Mouse (Mus musculus): Measurements from ENCODE around the gene Noxo1. TPM values are rescaled to one million over a fixed set of nuclear protein-coding genes. Genes with fewer than 3 reads are reported as not detected.

The Noxo1 gene
- polyA plus RNA-seq (2014; fragmentation: Illumina TruSeq; extraction: RNeasy Lipid Tissue Mini Kit (QIAGEN cat#74804); ENCODE audit: low read depth, low replicate concordance), result 0.87 TPM

GRCm38 (mm10) chr17:24696011-24696697, at the start of gene Noxo1, which contains the start of gene Gfer:
Noxo1 (plus strand) TSS chr17:24696234.
Gfer (minus strand) TSS chr17:24696156.

GRCm38 (mm10) chr17:24650070-24650616, 45.9 kb upstream of the Noxo1 start, which contains the start of gene Slc9a3r2:
Slc9a3r2 (minus strand) TSS chr17:24650327.

GRCm38 (mm10) chr17:24658017-24658758, 37.8 kb upstream of the Noxo1 start, which contains the start of gene Npw:
Npw (minus strand) TSS chr17:24658457.

GRCm38 (mm10) chr17:24669545-24670245, 26.3 kb upstream of the Noxo1 start, which contains the start of gene Zfp598:
Zfp598 (plus strand) TSS chr17:24669687.

GRCm38 (mm10) chr17:24689251-24690081, 6.6 kb upstream of the Noxo1 start, which contains the start of gene Syngr3:
Syngr3 (minus strand) TSS chr17:24689955.

GRCm38 (mm10) chr17:24706982-24707800, 11.2 kb downstream of the Noxo1 start, which contains the start of gene Tbl3:
Tbl3 (minus strand) TSS chr17:24707660.

GRCm38 (mm10) chr17:24717943-24718342, 21.9 kb downstream of the Noxo1 start, which contains the start of the genes Rnf151 and Rps2:
Rnf151 (minus strand) TSS chr17:24718063.
Rps2 (plus strand) TSS chr17:24718116.

GRCm38 (mm10) chr17:24724184-24724583, 28.1 kb downstream of the Noxo1 start, which contains the start of gene Ndufb10:
Ndufb10 (minus strand) TSS chr17:24724478.

GRCm38 (mm10) chr17:24727618-24728017, 31.6 kb downstream of the Noxo1 start, which contains the start of gene Rpl3l:
Rpl3l (plus strand) TSS chr17:24727820.

GRCm38 (mm10) chr17:24736330-24737051, 40.5 kb downstream of the Noxo1 start, which contains the start of gene Msrb1:
Msrb1 (plus strand) TSS chr17:24736642.

Other genes starting within 250 kb of the Noxo1 start
- gene E4f1, start 225.9 kb upstream of the Noxo1 start, polyA plus RNA-seq (2014; fragmentation: Illumina TruSeq; extraction: RNeasy Lipid Tissue Mini Kit (QIAGEN cat#74804); ENCODE audit: low read depth, low replicate concordance), result 0.52 TPM
- gene Pgp, start 225.8 kb upstream of the Noxo1 start, polyA plus RNA-seq (2014; fragmentation: Illumina TruSeq; extraction: RNeasy Lipid Tissue Mini Kit (QIAGEN cat#74804); ENCODE audit: low read depth, low replicate concordance), result 79.8 TPM
- not detected for gene Bricd5, start 222.3 kb upstream of the Noxo1 start, polyA plus RNA-seq (2014; fragmentation: Illumina TruSeq; extraction: RNeasy Lipid Tissue Mini Kit (QIAGEN cat#74804); ENCODE audit: low read depth, low replicate concordance)
- gene Mlst8, start 217.2 kb upstream of the Noxo1 start, polyA plus RNA-seq (2014; fragmentation: Illumina TruSeq; extraction: RNeasy Lipid Tissue Mini Kit (QIAGEN cat#74804); ENCODE audit: low read depth, low replicate concordance), result 5.9 TPM
- 1.6 TPM for gene Caskin1, start 207.6 kb upstream of the Noxo1 start, polyA plus RNA-seq (2014; fragmentation: Illumina TruSeq; extraction: RNeasy Lipid Tissue Mini Kit (QIAGEN cat#74804); ENCODE audit: low read depth, low replicate concordance)
- 8.4 TPM for gene Traf7, start 168.3 kb upstream of the Noxo1 start, polyA plus RNA-seq (2014; fragmentation: Illumina TruSeq; extraction: RNeasy Lipid Tissue Mini Kit (QIAGEN cat#74804); ENCODE audit: low read depth, low replicate concordance)
- gene Rab26, start 162.0 kb upstream of the Noxo1 start, polyA plus RNA-seq (2014; fragmentation: Illumina TruSeq; extraction: RNeasy Lipid Tissue Mini Kit (QIAGEN cat#74804); ENCODE audit: low read depth, low replicate concordance), result not detected
- 10.1 TPM for gene Pkd1, start 146.4 kb upstream of the Noxo1 start, polyA plus RNA-seq (2014; fragmentation: Illumina TruSeq; extraction: RNeasy Lipid Tissue Mini Kit (QIAGEN cat#74804); ENCODE audit: low read depth, low replicate concordance)
- 16.9 TPM for gene Tsc2, start 63.6 kb upstream of the Noxo1 start, polyA plus RNA-seq (2014; fragmentation: Illumina TruSeq; extraction: RNeasy Lipid Tissue Mini Kit (QIAGEN cat#74804); ENCODE audit: low read depth, low replicate concordance)
- 0.47 TPM for gene Nthl1, start 63.6 kb upstream of the Noxo1 start, polyA plus RNA-seq (2014; fragmentation: Illumina TruSeq; extraction: RNeasy Lipid Tissue Mini Kit (QIAGEN cat#74804); ENCODE audit: low read depth, low replicate concordance)
- 16.7 TPM for gene Slc9a3r2, start 45.9 kb upstream of the Noxo1 start, polyA plus RNA-seq (2014; fragmentation: Illumina TruSeq; extraction: RNeasy Lipid Tissue Mini Kit (QIAGEN cat#74804); ENCODE audit: low read depth, low replicate concordance)
- not detected for gene Npw, start 37.8 kb upstream of the Noxo1 start, polyA plus RNA-seq (2014; fragmentation: Illumina TruSeq; extraction: RNeasy Lipid Tissue Mini Kit (QIAGEN cat#74804); ENCODE audit: low read depth, low replicate concordance)
- gene Zfp598, start 26.5 kb upstream of the Noxo1 start, polyA plus RNA-seq (2014; fragmentation: Illumina TruSeq; extraction: RNeasy Lipid Tissue Mini Kit (QIAGEN cat#74804); ENCODE audit: low read depth, low replicate concordance), result 2.2 TPM
- gene Syngr3, start 6.3 kb upstream of the Noxo1 start, polyA plus RNA-seq (2014; fragmentation: Illumina TruSeq; extraction: RNeasy Lipid Tissue Mini Kit (QIAGEN cat#74804); ENCODE audit: low read depth, low replicate concordance), result 0.76 TPM
- gene Gfer, start 78 bp upstream of the Noxo1 start, polyA plus RNA-seq (2014; fragmentation: Illumina TruSeq; extraction: RNeasy Lipid Tissue Mini Kit (QIAGEN cat#74804); ENCODE audit: low read depth, low replicate concordance), result 9.0 TPM
- gene Tbl3, start 11.4 kb downstream of the Noxo1 start, polyA plus RNA-seq (2014; fragmentation: Illumina TruSeq; extraction: RNeasy Lipid Tissue Mini Kit (QIAGEN cat#74804); ENCODE audit: low read depth, low replicate concordance), result not detected
- gene Rnf151, start 21.8 kb downstream of the Noxo1 start, polyA plus RNA-seq (2014; fragmentation: Illumina TruSeq; extraction: RNeasy Lipid Tissue Mini Kit (QIAGEN cat#74804); ENCODE audit: low read depth, low replicate concordance), result not detected
- 403 TPM for gene Rps2, start 21.9 kb downstream of the Noxo1 start, polyA plus RNA-seq (2014; fragmentation: Illumina TruSeq; extraction: RNeasy Lipid Tissue Mini Kit (QIAGEN cat#74804); ENCODE audit: low read depth, low replicate concordance)
- 88.7 TPM for gene Ndufb10, start 28.2 kb downstream of the Noxo1 start, polyA plus RNA-seq (2014; fragmentation: Illumina TruSeq; extraction: RNeasy Lipid Tissue Mini Kit (QIAGEN cat#74804); ENCODE audit: low read depth, low replicate concordance)
- gene Rpl3l, start 31.6 kb downstream of the Noxo1 start, polyA plus RNA-seq (2014; fragmentation: Illumina TruSeq; extraction: RNeasy Lipid Tissue Mini Kit (QIAGEN cat#74804); ENCODE audit: low read depth, low replicate concordance), result 0.64 TPM
- gene Msrb1, start 40.4 kb downstream of the Noxo1 start, polyA plus RNA-seq (2014; fragmentation: Illumina TruSeq; extraction: RNeasy Lipid Tissue Mini Kit (QIAGEN cat#74804); ENCODE audit: low read depth, low replicate concordance), result 6.8 TPM
- not detected for gene Hs3st6, start 56.8 kb downstream of the Noxo1 start, polyA plus RNA-seq (2014; fragmentation: Illumina TruSeq; extraction: RNeasy Lipid Tissue Mini Kit (QIAGEN cat#74804); ENCODE audit: low read depth, low replicate concordance)
- 7.2 TPM for gene Meiob, start 108.1 kb downstream of the Noxo1 start, polyA plus RNA-seq (2014; fragmentation: Illumina TruSeq; extraction: RNeasy Lipid Tissue Mini Kit (QIAGEN cat#74804); ENCODE audit: low read depth, low replicate concordance)
- 14.6 TPM for gene Hagh, start 143.9 kb downstream of the Noxo1 start, polyA plus RNA-seq (2014; fragmentation: Illumina TruSeq; extraction: RNeasy Lipid Tissue Mini Kit (QIAGEN cat#74804); ENCODE audit: low read depth, low replicate concordance)
- gene Fahd1, start 154.1 kb downstream of the Noxo1 start, polyA plus RNA-seq (2014; fragmentation: Illumina TruSeq; extraction: RNeasy Lipid Tissue Mini Kit (QIAGEN cat#74804); ENCODE audit: low read depth, low replicate concordance), result 80.9 TPM
- not detected for gene Igfals, start 169.8 kb downstream of the Noxo1 start, polyA plus RNA-seq (2014; fragmentation: Illumina TruSeq; extraction: RNeasy Lipid Tissue Mini Kit (QIAGEN cat#74804); ENCODE audit: low read depth, low replicate concordance)
- gene Nubp2, start 190.1 kb downstream of the Noxo1 start, polyA plus RNA-seq (2014; fragmentation: Illumina TruSeq; extraction: RNeasy Lipid Tissue Mini Kit (QIAGEN cat#74804); ENCODE audit: low read depth, low replicate concordance), result 5.1 TPM
- gene Spsb3, start 190.4 kb downstream of the Noxo1 start, polyA plus RNA-seq (2014; fragmentation: Illumina TruSeq; extraction: RNeasy Lipid Tissue Mini Kit (QIAGEN cat#74804); ENCODE audit: low read depth, low replicate concordance), result 0.47 TPM
- gene Eme2, start 198.9 kb downstream of the Noxo1 start, polyA plus RNA-seq (2014; fragmentation: Illumina TruSeq; extraction: RNeasy Lipid Tissue Mini Kit (QIAGEN cat#74804); ENCODE audit: low read depth, low replicate concordance), result 3.1 TPM
- 2.6 TPM for gene Mrps34, start 198.9 kb downstream of the Noxo1 start, polyA plus RNA-seq (2014; fragmentation: Illumina TruSeq; extraction: RNeasy Lipid Tissue Mini Kit (QIAGEN cat#74804); ENCODE audit: low read depth, low replicate concordance)
- 6.5 TPM for gene Nme3, start 200.3 kb downstream of the Noxo1 start, polyA plus RNA-seq (2014; fragmentation: Illumina TruSeq; extraction: RNeasy Lipid Tissue Mini Kit (QIAGEN cat#74804); ENCODE audit: low read depth, low replicate concordance)
- gene Mapk8ip3, start 240.7 kb downstream of the Noxo1 start, polyA plus RNA-seq (2014; fragmentation: Illumina TruSeq; extraction: RNeasy Lipid Tissue Mini Kit (QIAGEN cat#74804); ENCODE audit: low read depth, low replicate concordance), result 11.4 TPM

Data from adrenal gland, adult 10 weeks (tissue).